Mouse (Mus musculus) liver, embryonic 14.5 days (tissue): Measurements from ENCODE around the gene Olfr699. TPM values are rescaled to one million over a fixed set of nuclear protein-coding genes. Genes with fewer than 3 reads are reported as not detected.

Experiments used
- ATAC-seq: fragments of 200-750 bp; cut with Nextera tagmentation; 2 replicates; pipeline ENCODE4 v1.8.0; 2017; ENCODE audit warnings: moderate number of reproducible peaks, mild to moderate bottlenecking, moderate library complexity; ENCODE audit not compliant: insufficient read depth
- DNase-seq, 3 experiments: peaks; one replicate each; pipeline ENCODE4 v3.0.0-alpha.2; 2012 to 2013; ENCODE audit warnings: low read depth in 3 of 3, low spot score in 3 of 3
- H3K27ac ChIP-seq: fragments of 300-500 bp; sonication (generic); 2 replicates; pipeline ENCODE4 v1.5.1; 2014; ENCODE audit warnings: moderate library complexity, mild to moderate bottlenecking, control low read depth, inconsistent platforms
- H3K27me3 ChIP-seq: fragments of 300-500 bp; sonication (generic); 2 replicates; pipeline ENCODE4 v1.6.1; 2014; ENCODE audit warnings: mild to moderate bottlenecking, low read length, moderate library complexity; ENCODE audit not compliant: control insufficient read depth, insufficient read depth
- H3K36me3 ChIP-seq: fragments of 300-500 bp; sonication (generic); replicated peaks from 2 replicates; pipeline ENCODE4 v1.6.1; 2014; ENCODE audit warnings: low read depth; ENCODE audit not compliant: control insufficient read depth, insufficient read depth
- H3K4me1 ChIP-seq, 2 experiments: fragments of 200-500 bp in 1 of 2; fragments of 300-500 bp in 1 of 2; sonication (generic) in 1 of 2; replicated peaks; 2 replicates each; pipeline ENCODE4 v1.6.1; 2012 to 2014; ENCODE audit warnings: antibody characterized with exemption in 1 of 2, inconsistent platforms in 1 of 2, low read length in 1 of 2; ENCODE audit not compliant: control insufficient read depth in 2 of 2, insufficient read depth in 2 of 2
- H3K4me2 ChIP-seq: fragments of 300-500 bp; sonication (generic); 2 replicates; pipeline ENCODE4 v1.6.1; 2014; ENCODE audit warnings: low read depth, mild to moderate bottlenecking, control low read depth, moderate library complexity
- H3K4me3 ChIP-seq, 2 experiments: fragments of 200-500 bp in 1 of 2; fragments of 300-500 bp in 1 of 2; sonication (generic) in 1 of 2; 2 replicates each; pipeline ENCODE4 v1.5.1; 2012 to 2014; ENCODE audit warnings: low read depth in 2 of 2, low read length in 2 of 2, mild to moderate bottlenecking in 2 of 2, control low read depth in 1 of 2, inconsistent platforms in 1 of 2, moderate library complexity in 1 of 2; ENCODE audit not compliant: insufficient read depth in 1 of 2
- H3K9ac ChIP-seq: fragments of 300-500 bp; sonication (generic); replicated peaks from 2 replicates; pipeline ENCODE4 v1.6.1; 2014; ENCODE audit warnings: mild to moderate bottlenecking, control low read depth, moderate library complexity
- H3K9me3 ChIP-seq: fragments of 300-500 bp; sonication (generic); 2 replicates; pipeline ENCODE4 v1.6.1; 2016; ENCODE audit warnings: low read length, mixed read lengths; ENCODE audit not compliant: control insufficient read depth
- CTCF ChIP-seq: IDR thresholded peaks from 2 replicates; pipeline ENCODE4 v1.5.1; 2016; ENCODE audit warnings: antibody characterized with exemption, low read depth, control low read depth
- EP300 ChIP-seq: IDR thresholded peaks from 2 replicates; pipeline ENCODE4 v1.6.1; 2016; ENCODE audit warnings: antibody characterized with exemption, low read depth
- WGBS: fragments of 180-500 bp; shearing (Covaris S2); extraction: QIAGEN DNeasy Blood & Tissue Kit; methylation state at CpG from one replicate; pipeline ENCODE4 v1.1.7; 2014; ENCODE audit not compliant: insufficient replicate concordance; 5-methylcytosine and 5-hydroxymethylcytosine counted together
- polyA plus RNA-seq, 2 experiments: library from polyadenylated mRNA; depleted of rRNA in 1 of 2; stranded (reverse) in 1 of 2; unstranded in 1 of 2; fragments of >200 nt; fragmentation: Nextera tagmentation in 1 of 2; extraction: Ambion mirVana in 1 of 2; gene quantifications; 2 replicates each; pipeline versions ENCODE4 v1.2.1 to v1.2.3; 2012 to 2014

Olfr699 gene
- polyA plus RNA-seq, 2 experiments = not detected

GRCm38 (mm10) chr7:106742343-106742742, 50.7 kb downstream of the Olfr699 start, which contains the start of gene Olfr697:
TSS of gene Olfr697 (minus strand) at chr7:106742443.
- H3K9ac ChIP-seq = no peak within 1 kb of the TSS
- TF ChIP-seq CTCF (no peak), EP300 (no peak)
- ATAC-seq (no peak), DNase-seq (no peak)
- no peaks in the 10 kb centered on the region for H3K4me1 ChIP-seq
- H3K27me3 ChIP-seq = no peaks in the 10 kb centered on the region
- no peak within 1 kb of the TSS for H3K4me2 ChIP-seq
- WGBS = 44% methylated on average over 1 of the region's 1 CpGs
- H3K9me3 ChIP-seq = no peaks in the 10 kb centered on the region
- no peak within 1 kb of the TSS for H3K4me3 ChIP-seq
- H3K27ac ChIP-seq = no peak within 1 kb of the TSS
- no peaks in the 10 kb centered on the region for H3K36me3 ChIP-seq

Other genes with a start within 250 kb of the Olfr699 start
- not detected in 2 replicates for gene Olfr693, start 112.6 kb downstream of the Olfr699 start, polyA plus RNA-seq (2012; rRNA removed)
- not detected in 2 replicates for gene Olfr693, start 112.6 kb downstream of the Olfr699 start, polyA plus RNA-seq (2014; fragmentation: Nextera tagmentation; extraction: Ambion mirVana)
- not detected in 2 replicates for gene Olfr694, start 101.4 kb downstream of the Olfr699 start, polyA plus RNA-seq (2012; rRNA removed)
- not detected in 2 replicates for gene Olfr694, start 101.4 kb downstream of the Olfr699 start, polyA plus RNA-seq (2014; fragmentation: Nextera tagmentation; extraction: Ambion mirVana)
- gene Olfr695, start 76.8 kb downstream of the Olfr699 start, polyA plus RNA-seq (2012; rRNA removed) = not detected in 2 replicates
- gene Olfr695, start 76.8 kb downstream of the Olfr699 start, polyA plus RNA-seq (2014; fragmentation: Nextera tagmentation; extraction: Ambion mirVana) = not detected in 2 replicates
- not detected in 2 replicates for gene Olfr697, start 50.8 kb downstream of the Olfr699 start, polyA plus RNA-seq (2012; rRNA removed)
- gene Olfr697, start 50.8 kb downstream of the Olfr699 start, polyA plus RNA-seq (2014; fragmentation: Nextera tagmentation; extraction: Ambion mirVana) = not detected in 2 replicates
- not detected in 2 replicates for gene Olfr698, start 37.8 kb downstream of the Olfr699 start, polyA plus RNA-seq (2012; rRNA removed)
- gene Olfr698, start 37.8 kb downstream of the Olfr699 start, polyA plus RNA-seq (2014; fragmentation: Nextera tagmentation; extraction: Ambion mirVana) = not detected in 2 replicates
- not detected in 2 replicates for gene Olfr700, start 15.6 kb upstream of the Olfr699 start, polyA plus RNA-seq (2012; rRNA removed)
- not detected in 2 replicates for gene Olfr700, start 15.6 kb upstream of the Olfr699 start, polyA plus RNA-seq (2014; fragmentation: Nextera tagmentation; extraction: Ambion mirVana)
- not detected in 2 replicates for gene Olfr701, start 20.9 kb upstream of the Olfr699 start, polyA plus RNA-seq (2012; rRNA removed)
- gene Olfr701, start 20.9 kb upstream of the Olfr699 start, polyA plus RNA-seq (2014; fragmentation: Nextera tagmentation; extraction: Ambion mirVana) = not detected in 2 replicates
- not detected in 2 replicates for gene Olfr702, start 40.7 kb upstream of the Olfr699 start, polyA plus RNA-seq (2012; rRNA removed)
- not detected in 2 replicates for gene Olfr702, start 40.7 kb upstream of the Olfr699 start, polyA plus RNA-seq (2014; fragmentation: Nextera tagmentation; extraction: Ambion mirVana)
- gene Olfr703, start 50.2 kb upstream of the Olfr699 start, polyA plus RNA-seq (2012; rRNA removed) = not detected in 2 replicates
- not detected in 2 replicates for gene Olfr703, start 50.2 kb upstream of the Olfr699 start, polyA plus RNA-seq (2014; fragmentation: Nextera tagmentation; extraction: Ambion mirVana)
- gene Olfr704, start 70.0 kb upstream of the Olfr699 start, polyA plus RNA-seq (2012; rRNA removed) = not detected in 2 replicates
- not detected in 2 replicates for gene Olfr704, start 70.0 kb upstream of the Olfr699 start, polyA plus RNA-seq (2014; fragmentation: Nextera tagmentation; extraction: Ambion mirVana)
- not detected in 2 replicates for gene Olfr705, start 83.7 kb upstream of the Olfr699 start, polyA plus RNA-seq (2012; rRNA removed)
- not detected in 2 replicates for gene Olfr705, start 83.7 kb upstream of the Olfr699 start, polyA plus RNA-seq (2014; fragmentation: Nextera tagmentation; extraction: Ambion mirVana)
- gene Olfr706, start 95.0 kb upstream of the Olfr699 start, polyA plus RNA-seq (2012; rRNA removed) = not detected in 2 replicates
- not detected in 2 replicates for gene Olfr706, start 95.0 kb upstream of the Olfr699 start, polyA plus RNA-seq (2014; fragmentation: Nextera tagmentation; extraction: Ambion mirVana)
- not detected in 2 replicates for gene Olfr707, start 108.0 kb upstream of the Olfr699 start, polyA plus RNA-seq (2012; rRNA removed)
- gene Olfr707, start 108.0 kb upstream of the Olfr699 start, polyA plus RNA-seq (2014; fragmentation: Nextera tagmentation; extraction: Ambion mirVana) = not detected in 2 replicates
- gene Olfr1532-ps1, start 114.8 kb upstream of the Olfr699 start, polyA plus RNA-seq (2012; rRNA removed) = not detected in 2 replicates
- gene Olfr1532-ps1, start 114.8 kb upstream of the Olfr699 start, polyA plus RNA-seq (2014; fragmentation: Nextera tagmentation; extraction: Ambion mirVana) = not detected in 2 replicates
- gene Olfr709-ps1, start 139.0 kb upstream of the Olfr699 start, polyA plus RNA-seq (2012; rRNA removed) = not detected in 2 replicates
- not detected in 2 replicates for gene Olfr709-ps1, start 139.0 kb upstream of the Olfr699 start, polyA plus RNA-seq (2014; fragmentation: Nextera tagmentation; extraction: Ambion mirVana)
- not detected in 2 replicates for gene Olfr710, start 155.1 kb upstream of the Olfr699 start, polyA plus RNA-seq (2012; rRNA removed)
- gene Olfr710, start 155.1 kb upstream of the Olfr699 start, polyA plus RNA-seq (2014; fragmentation: Nextera tagmentation; extraction: Ambion mirVana) = not detected in 2 replicates
- gene Olfr6, start 170.7 kb upstream of the Olfr699 start, polyA plus RNA-seq (2012; rRNA removed) = not detected in 2 replicates
- not detected in 2 replicates for gene Olfr6, start 170.7 kb upstream of the Olfr699 start, polyA plus RNA-seq (2014; fragmentation: Nextera tagmentation; extraction: Ambion mirVana)
- gene Olfr711, start 182.3 kb upstream of the Olfr699 start, polyA plus RNA-seq (2012; rRNA removed) = not detected in 2 replicates
- gene Olfr711, start 182.3 kb upstream of the Olfr699 start, polyA plus RNA-seq (2014; fragmentation: Nextera tagmentation; extraction: Ambion mirVana) = not detected in 2 replicates
- not detected in 2 replicates for gene Olfr2, start 212.9 kb upstream of the Olfr699 start, polyA plus RNA-seq (2012; rRNA removed)
- gene Olfr2, start 212.9 kb upstream of the Olfr699 start, polyA plus RNA-seq (2014; fragmentation: Nextera tagmentation; extraction: Ambion mirVana) = not detected in 2 replicates
- gene Olfr713, start 238.0 kb upstream of the Olfr699 start, polyA plus RNA-seq (2012; rRNA removed) = not detected in 2 replicates
- gene Olfr713, start 238.0 kb upstream of the Olfr699 start, polyA plus RNA-seq (2014; fragmentation: Nextera tagmentation; extraction: Ambion mirVana) = not detected in 2 replicates